13 mouse cellular contexts compared by ENCODE assay signal in genomic region chr12:80166651-80167050, GRCm38 (mm10).
A peak's percentile ranks its signal among the peaks of the same experiment; 100 is the strongest.
DNase-seq lines count a peak whose midpoint lies in the region.
"Had no signal": no experiment of that assay in that cellular context is flagged by ENCODE, and none has a peak within 500 bp of the region (broad histone marks: within the 10 kb centered on the region; RNA-seq: fewer than 3 reads in every experiment).

No protein-coding gene starts in this region.

- DNase-seq in layer of hippocampus, adult 11-12 months (ENCODE audit: low spot score) = peak; percentile 27
- no peak for DNase-seq in layer of hippocampus, adult 9-11 months
- DNase-seq in right cerebral cortex, adult 18-20 months = peak; percentile 17
- DNase-seq in right cerebral cortex, postnatal 36 days (ENCODE audit: low spot score in 2 of 2) = no peak
- peak; percentile 46 for DNase-seq in brain, adult 2 months (ENCODE audit: low read depth, low spot score)
- DNase-seq in heart, adult 11 months = no peak
- DNase-seq: adrenal gland, adult 2 months; adrenal gland, postnatal 25 days; cerebellum, postnatal 36 days; gastrocnemius, adult 2 months; gastrocnemius, postnatal 25 days; heart, postnatal 10 days; heart, postnatal 4 days had no signal

Comparison
In these comparisons a context has a peak if more than half of its experiments do, and no peak if none do; other contexts are left out.
1. DNase-seq: peak in layer of hippocampus, adult 11-12 months (single experiment), right cerebral cortex, adult 18-20 months (single experiment) and brain, adult 2 months (single experiment); none in layer of hippocampus, adult 9-11 months (single experiment), right cerebral cortex, postnatal 36 days (0 of 2) and heart, adult 11 months (single experiment).